Mouse (Mus musculus): ENCODE data around the gene Stk19.
"Not testable (repeated sequence)": the region's sequence is repeated elsewhere in the genome, so short reads cannot be mapped to it uniquely, and the experiment has no call there.

The Stk19 gene

GRCm38 (mm10) chr17:34840736-34841307 is 4.1 kb upstream of the Stk19 start:
- no peak for DNase-seq (ENCODE audit: low spot score)

GRCm38 (mm10) chr17:34838785-34839184 is 2.0 kb upstream of the Stk19 start:
- no peak for DNase-seq (ENCODE audit: low spot score)

- no peak for DNase-seq (ENCODE audit: low spot score)
These were observed 949 bp upstream of the Stk19 start for GRCm38 (mm10) chr17:34837464-34838324.

- DNase-seq (ENCODE audit: low spot score): no peak
These were observed 440 bp downstream of the Stk19 start for GRCm38 (mm10) chr17:34836155-34836855.

GRCm38 (mm10) chr17:34830776-34831175 is 6.0 kb downstream of the Stk19 start:
- DNase-seq (ENCODE audit: low spot score): not testable (repeated sequence)

DNA sequence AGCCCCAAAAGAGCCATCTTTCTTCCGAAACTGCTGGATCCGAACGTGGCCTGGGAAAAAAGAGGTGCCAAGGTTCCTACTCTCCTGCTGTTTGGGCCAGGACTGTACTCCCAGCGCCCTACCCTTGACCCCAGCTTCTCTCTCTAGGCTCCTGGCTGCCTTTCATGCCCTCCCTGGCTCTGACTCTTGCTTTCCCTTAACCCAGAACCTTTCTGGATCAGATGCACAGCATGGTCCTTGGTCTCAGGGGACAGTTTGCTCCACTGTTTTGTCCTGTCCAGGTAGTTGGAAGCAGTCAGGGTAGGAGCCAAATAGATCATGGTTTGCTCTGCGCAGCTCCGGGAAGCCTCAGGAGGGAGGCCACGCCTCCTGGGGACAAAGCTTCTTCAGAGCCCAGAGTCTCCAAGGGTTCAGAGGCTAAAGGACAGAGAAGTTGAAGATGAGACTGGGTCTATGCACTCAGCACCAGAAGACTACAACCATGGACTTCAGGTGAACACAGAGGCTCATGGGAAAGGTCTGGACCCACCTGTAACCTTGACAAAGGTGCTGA is 21.9 kb downstream of the Stk19 start:
- no peak for DNase-seq (ENCODE audit: low spot score)

GRCm38 (mm10) chr17:34813747-34814146 is 23.0 kb downstream of the Stk19 start:
- DNase-seq (ENCODE audit: low spot score): not testable (repeated sequence)

DNA sequence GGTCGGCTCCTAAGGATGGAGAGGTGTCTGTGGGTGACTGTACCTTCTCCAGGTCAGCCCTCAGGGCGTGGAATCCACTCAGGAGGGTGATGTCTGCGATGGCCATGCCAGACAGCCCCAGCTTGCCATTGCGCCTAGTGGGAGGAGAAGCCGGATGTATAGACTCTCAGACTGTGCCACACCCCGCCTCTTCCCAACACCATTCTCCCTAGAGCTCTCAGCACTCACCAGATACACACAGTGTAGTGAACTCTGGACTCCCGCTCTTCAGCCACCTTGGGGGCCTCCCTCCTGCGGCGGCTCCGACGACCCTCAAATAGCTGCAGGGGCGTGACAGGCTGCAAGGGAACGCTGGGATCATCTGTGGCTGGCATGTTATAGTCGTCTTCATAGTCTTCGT is 25.5 kb downstream of the Stk19 start:
- DNase-seq (ENCODE audit: low spot score): peak; percentile 50

DNA sequence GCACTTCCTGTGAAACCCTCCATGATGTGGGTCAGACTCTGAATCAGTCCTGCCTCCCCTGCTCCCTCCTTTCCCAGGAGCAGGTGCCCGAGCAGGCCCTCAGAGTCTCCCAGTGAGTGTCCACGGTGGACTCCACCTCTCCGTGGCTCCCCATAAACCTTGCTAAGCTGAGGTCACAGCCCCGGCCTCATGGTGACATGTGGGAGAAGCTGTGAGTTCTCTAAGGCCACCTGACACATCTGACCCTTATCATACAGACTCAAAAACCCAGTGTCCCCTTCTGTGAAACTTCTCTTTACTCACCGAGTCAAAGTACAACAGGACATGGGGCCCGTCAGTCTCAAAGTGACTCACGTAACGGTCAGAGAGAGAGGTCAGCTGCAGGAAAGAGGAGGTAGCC is 25.9 kb downstream of the Stk19 start:
- DNase-seq (ENCODE audit: low spot score): not testable (repeated sequence)

DNA sequence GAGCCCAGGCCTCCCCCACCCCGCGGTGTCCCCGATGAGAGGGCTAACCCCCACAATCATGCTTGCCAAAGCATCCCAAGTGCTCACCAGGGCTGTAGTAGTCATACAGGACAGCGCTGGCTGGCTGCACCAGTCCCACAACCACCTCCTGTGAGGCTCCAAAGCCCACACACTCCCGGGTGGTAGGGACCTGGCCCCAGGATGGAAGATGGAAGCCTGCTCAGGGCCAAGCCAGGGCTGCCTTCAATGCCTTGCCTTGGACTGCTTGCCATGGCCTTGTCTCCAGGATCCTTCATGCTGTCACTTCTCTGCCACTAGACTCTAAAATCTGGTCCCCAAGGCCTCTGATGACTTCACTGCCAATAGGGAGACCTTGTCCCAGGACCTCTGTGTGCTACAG is 26.3 kb downstream of the Stk19 start:
- DNase-seq (ENCODE audit: low spot score): not testable (repeated sequence)

DNA sequence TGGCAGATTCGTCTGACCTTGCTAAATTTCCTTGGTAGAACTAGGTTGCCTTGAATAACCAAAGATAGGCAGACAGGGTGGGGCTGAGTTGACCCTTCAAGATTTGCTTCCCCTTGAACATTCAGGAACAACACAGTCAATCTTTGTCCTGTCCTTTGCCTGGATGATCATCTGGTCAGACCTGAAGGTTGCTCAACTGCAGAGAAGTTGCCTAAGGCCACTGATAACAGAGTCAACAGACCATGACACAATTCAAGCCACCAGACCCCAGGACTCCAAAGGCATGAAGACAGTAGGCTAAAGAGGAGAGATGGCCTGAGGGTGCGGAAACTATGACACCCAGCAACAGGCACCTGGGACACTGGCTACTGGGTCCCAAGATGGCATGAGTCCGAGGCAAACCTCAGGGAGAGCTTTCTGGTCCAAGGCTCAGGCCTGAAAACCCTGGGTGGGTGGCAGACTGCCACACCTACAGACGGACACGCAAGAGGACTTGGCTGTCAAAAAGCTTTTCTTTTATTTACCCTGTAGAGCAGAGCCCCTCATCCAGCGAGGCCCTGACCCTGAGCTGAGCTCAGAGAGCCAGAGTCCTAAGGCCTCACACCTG is 28.0 kb downstream of the Stk19 start:
- DNase-seq (ENCODE audit: low spot score): peak; percentile 74

GRCm38 (mm10) chr17:34807176-34807575 is 29.6 kb downstream of the Stk19 start:
- DNase-seq (ENCODE audit: low spot score): no peak

GRCm38 (mm10) chr17:34804871-34805562 is 31.7 kb downstream of the Stk19 start:
- peak; percentile 16 for DNase-seq (ENCODE audit: low spot score)

DNA sequence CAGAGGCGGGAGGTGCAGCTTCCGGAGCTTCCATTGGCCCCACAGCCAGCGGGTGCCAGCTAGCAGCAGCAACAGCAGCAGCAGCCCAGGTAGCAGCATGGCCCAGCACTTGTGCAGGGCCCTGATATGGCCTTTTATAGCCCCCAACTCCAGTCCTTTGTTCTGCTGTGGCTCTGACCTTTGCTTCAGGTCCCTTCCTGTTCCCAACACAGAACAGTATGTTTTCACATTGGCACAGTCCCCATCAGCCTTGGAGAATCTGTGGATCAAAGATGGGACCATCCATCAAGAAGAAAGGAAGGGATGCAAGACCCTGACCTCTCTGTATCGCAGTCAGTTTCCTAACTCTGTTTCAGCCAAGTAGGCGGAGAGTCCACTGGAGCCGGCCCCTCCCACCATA is 32.4 kb downstream of the Stk19 start, which contains the start of gene Cyp21a1:
Gene Cyp21a1, minus strand, starts transcription at position 261 of the 400 bp plus-strand sequence.
- not testable (repeated sequence) for DNase-seq (ENCODE audit: low spot score)

DNA sequence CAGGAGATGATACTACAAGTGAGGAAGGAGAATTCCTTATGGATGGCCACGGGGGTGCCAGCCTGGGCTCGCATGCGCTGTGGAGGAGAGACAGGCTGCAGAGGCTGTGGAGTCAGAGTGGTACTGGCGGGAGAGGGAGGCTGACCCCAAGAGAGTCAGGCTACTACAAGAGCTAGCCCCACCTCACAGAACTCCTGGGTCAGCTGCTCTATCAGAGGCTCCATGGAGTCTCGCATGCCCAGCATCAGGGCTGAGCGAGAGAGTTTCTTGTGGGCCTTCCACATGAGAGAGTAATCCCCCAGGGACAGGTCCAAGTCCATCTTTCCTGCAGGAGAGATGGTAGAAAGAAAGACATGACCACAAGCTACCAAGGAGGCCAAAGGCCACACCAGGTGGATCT is 33.4 kb downstream of the Stk19 start:
- not testable (repeated sequence) for DNase-seq (ENCODE audit: low spot score)

DNA sequence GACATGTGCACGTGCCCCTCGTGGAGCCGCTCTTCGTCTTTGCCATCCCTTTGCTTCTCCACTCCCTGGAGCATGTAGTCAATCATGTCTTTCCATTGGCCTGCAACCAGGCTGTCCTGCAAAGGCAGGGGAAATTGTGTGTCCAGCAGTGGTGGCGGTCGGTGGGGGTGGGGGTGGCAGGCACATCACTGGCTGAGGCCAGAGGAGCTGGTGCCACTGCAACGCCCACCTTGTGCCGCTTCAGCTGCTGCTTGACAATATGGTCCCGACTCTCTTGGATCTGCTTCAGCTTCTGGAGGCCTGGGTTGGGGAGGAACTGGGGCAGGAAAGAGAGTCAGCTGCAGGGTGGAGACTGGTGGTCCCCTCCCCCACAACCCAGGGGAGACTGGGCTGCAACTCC is 34.0 kb downstream of the Stk19 start:
- not testable (repeated sequence) for DNase-seq (ENCODE audit: low spot score)

GRCm38 (mm10) chr17:34800781-34801305 is 35.9 kb downstream of the Stk19 start:
- DNase-seq (ENCODE audit: low spot score): not testable (repeated sequence)

GRCm38 (mm10) chr17:34799531-34799925 is 37.2 kb downstream of the Stk19 start:
- DNase-seq (ENCODE audit: low spot score): no peak

DNA sequence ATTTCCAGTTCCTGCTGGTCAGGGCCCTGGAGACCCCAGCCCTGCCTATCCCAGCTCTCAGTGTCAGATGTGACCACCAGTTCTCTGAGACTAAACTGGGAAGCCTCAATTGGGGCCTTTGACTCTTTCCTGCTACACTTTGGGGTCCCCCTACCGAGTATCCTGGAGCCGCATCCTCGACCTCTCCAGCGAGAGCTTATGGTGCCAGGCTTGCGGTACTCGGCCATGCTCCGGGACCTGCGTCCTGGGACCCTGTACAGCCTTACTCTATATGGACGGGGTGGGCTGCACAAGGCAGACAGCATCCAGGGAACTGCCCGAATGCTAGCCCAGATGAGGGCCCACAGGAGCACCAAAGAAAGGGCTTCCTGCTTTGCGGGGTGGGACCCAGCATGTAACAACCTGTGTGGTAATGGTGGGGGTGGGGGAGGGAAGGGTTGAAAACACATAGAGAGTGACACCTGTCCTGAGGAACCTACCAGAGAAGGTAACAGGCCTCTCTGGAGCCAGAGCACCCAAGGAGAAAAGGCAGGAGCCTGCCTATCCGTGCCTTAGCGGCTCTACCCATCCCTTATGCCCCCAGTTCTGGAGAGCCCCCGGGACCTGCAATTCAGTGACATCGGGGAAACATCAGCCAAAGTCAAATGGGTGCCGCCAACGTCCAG is 37.7 kb downstream of the Stk19 start:
- no peak for DNase-seq (ENCODE audit: low spot score)

- not testable (repeated sequence) for DNase-seq (ENCODE audit: low spot score)
These were observed 38.7 kb downstream of the Stk19 start for GRCm38 (mm10) chr17:34798071-34798470.

Data from yolk sac, embryonic 10.5 days (tissue).